Mouse (Mus musculus) liver, embryonic 14.5 days (tissue): ENCODE results near the gene Kmt2a.

ENCODE experiments used
- CTCF ChIP-seq: IDR thresholded peaks from 2 replicates; pipeline ENCODE4 v1.5.1; 2016; ENCODE audit warnings: antibody characterized with exemption, low read depth, control low read depth
- EP300 ChIP-seq: IDR thresholded peaks from 2 replicates; pipeline ENCODE4 v1.6.1; 2016; ENCODE audit warnings: antibody characterized with exemption, low read depth

DNA sequence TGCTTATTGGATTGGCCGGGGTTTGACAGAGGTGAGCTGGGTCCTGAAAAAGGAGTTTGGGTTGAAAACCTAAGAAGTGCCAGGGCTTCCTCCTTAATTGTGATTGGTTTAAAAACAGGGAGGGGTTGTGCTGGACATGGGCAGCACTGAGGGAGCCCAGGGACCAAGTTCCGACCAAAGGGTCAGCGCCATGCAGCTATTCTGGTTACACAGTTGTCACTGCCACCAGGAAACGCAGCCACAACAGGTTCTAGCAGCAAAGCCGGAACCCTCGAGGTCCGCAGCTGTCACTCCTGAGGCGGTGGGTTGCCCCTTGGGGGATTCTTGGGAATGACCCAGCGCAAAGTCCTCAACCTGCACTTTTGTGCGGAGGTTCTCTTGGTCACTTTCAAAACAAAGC, 76.4 kb downstream of the Kmt2a start:
- TF ChIP-seq CTCF (no peak), EP300 (no peak)
